Mouse (Mus musculus) kidney, adult 2 months (tissue): ENCODE data around the gene Ccdc40.
"Not testable (repeated sequence)": the region's sequence is repeated elsewhere in the genome, so short reads cannot be mapped to it uniquely, and the experiment has no call there.

Experiments
- CTCF ChIP-seq: fragments of 200-500 bp; conservative IDR thresholded peaks from 2 replicates; pipeline ENCODE4 v1.5.1; 2011; ENCODE audit warnings: low read depth, mild to moderate bottlenecking, control low read depth, low read length, moderate library complexity, mixed read lengths; ENCODE audit not compliant: insufficient read depth, insufficient read length
- POLR2A ChIP-seq: fragments of 200-500 bp; IDR thresholded peaks from one replicate; pipeline ENCODE4 v1.6.1; 2011; ENCODE audit warnings: low read depth, low read length, control low read depth

DNA sequence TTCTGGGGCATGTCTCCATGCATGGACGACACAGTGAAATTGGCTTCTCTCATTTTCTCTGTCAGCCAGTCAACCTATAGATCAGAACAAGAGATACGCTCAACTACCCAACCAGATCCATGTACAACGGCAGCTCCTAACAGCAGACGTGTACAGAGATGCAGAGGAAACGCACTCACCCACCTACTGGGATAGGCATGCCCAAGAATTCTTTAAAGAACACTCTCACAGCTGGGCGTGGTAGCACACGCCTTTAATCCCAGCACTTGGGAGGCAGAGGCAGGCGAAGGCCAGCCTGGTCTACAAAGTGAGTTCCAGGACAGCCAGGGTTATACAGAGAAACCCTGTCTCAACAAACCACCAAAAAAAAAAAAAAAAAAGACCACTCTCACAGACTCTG lies 64.5 kb downstream of the Ccdc40 start:
- TF ChIP-seq CTCF, POLR2A: not testable (repeated sequence)
